Mouse (Mus musculus) forelimb bud, embryonic 11.5 days (tissue): ENCODE results near the gene Ppm1m.
"Not testable (repeated sequence)": the region's sequence is repeated elsewhere in the genome, so short reads cannot be mapped to it uniquely, and the experiment has no call there.

Experiments used
- DNase-seq: peaks from one replicate; pipeline ENCODE4 v3.0.0-alpha.2; 2012; ENCODE audit warnings: low read depth, low spot score

Ppm1m gene

DNA sequence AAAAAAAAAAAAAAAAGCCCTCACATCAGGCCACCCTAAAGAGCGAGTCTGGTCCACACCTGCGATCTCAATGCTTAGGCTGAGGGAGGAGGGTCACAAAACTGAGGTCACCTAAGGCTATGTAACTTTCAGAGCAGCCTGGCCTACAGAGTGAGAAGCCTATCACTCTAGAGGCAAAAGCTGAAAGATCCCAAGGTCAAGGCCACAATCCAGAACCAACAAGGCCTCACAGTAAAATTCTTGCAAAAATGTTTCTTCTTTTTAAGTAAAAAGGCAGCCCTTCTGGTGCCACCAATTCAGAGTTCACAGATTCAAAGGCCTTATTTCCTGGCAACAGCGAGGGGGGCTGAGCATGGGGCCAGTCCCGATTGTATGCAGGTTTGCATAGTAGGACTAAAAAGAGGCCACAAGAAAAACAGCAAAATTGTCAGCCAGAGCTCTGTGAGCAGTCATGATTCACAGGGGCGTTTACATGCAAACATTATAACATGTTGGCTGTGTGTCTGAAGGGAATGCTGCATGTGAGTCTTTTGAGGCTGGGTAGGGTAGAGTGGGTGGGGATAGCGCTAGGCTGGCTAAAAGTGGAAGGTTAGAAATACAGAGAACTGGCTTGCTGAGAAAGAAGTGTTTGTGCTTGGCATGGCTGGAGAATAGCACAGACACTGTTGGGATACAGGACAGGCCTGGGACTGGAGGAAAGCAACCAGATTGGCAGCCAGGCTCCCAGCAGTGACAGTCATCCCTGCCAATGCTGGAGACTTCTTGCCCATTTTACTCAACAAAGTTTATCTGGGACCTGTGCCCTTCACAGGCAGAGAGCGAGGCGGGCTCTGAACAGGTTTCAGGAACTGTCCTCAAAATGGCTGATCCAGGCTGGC, 5.4 kb downstream of the Ppm1m start:
- no peak for DNase-seq

DNA sequence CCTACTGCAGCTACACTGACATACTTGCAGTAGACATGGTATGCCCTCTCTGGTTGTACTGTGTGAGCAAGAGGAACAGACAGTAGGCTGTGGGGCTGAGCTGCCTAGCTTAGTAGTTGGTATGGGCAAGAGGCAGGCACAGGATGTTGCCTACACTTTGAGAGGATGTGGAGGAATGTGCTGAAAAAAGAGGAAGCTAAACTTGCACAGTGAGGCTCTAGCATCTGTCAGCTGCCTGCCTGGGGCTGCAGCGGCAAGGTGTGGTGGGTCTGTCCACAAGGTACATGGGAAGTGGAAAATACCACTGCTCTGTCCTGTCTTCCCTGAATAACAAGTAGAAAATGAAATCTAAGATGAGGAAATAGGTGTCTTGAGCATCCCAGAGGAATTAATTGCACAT, 6.5 kb downstream of the Ppm1m start:
- DNase-seq, result no peak

DNA sequence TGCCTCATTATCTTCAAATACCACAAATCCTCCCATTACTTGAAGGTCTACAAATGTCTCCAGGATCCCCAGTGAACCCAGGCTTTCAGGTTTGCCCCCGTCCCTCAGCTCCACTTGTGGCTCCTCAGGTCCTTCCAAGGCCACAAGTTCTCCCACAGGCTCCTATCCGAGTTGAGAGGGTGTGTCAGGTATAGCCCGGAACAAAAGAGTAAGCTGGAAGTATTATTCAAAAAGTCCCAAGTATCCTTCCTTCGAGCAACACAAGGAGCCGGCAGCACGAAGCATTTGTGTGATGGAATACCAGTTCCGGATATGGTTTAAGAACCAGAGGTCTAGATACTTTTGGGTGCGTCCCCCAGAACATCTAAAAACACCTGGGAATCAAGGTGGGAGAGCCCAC, 7.5 kb downstream of the Ppm1m start:
- DNase-seq, result no peak

DNA sequence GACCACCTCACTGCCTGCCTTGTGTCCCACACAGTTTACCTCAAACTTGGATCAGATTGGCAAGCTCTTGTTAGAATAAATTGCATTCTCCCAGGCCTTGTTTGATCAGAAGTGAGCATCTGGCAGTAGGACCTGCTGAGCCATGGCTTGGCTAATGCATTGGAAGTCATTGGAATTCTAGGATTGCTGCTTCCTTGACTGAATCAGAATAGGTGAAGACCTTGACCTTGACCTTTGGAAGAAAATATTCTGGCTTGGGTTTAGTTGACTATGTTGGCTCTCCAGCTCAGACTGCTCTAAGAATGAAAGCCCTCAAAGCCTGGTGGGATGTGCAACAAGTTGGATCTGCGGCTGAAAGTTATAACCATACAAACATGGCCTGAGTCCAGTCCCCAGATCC, 8.2 kb downstream of the Ppm1m start:
- DNase-seq, result no peak

DNA sequence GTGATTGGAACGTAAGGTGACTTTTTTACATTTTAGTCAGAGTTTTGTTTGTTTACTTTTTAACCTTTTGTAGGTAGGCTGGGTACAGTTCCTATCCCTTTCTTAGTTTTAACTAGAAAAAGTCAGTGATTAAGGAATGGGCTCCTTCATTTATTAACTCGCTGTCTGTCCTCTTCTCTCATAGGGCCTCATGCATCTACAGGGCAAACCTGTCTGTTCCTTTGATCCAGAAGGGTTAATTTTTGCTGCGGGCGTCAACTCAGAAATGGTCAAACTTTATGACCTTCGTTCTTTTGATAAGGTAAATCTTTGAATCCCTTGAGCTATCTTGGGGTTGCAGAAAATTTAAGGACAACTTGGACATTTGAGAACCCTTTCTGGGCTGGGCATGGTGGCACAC, 15.6 kb downstream of the Ppm1m start:
- no peak for DNase-seq

DNA sequence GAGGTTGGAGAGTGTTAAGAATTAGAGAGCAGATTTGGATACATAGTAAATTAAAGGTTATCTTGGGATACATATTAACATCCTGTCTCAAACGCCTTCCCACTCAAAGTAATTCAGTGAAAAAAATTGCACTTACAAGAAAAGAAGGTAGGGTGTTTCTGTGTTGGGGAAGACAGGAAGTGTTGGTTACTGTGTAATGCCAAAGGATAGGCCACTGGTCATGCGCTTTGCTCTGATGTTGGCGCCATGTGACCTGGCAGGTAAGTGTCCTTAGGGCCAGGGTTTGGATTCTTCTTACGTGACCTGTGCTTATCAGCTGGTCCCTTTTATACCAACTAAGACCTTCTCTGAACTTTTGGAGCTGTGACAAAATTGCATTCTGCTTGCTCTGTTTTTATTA, 17.4 kb downstream of the Ppm1m start:
- DNase-seq, result no peak

DNA sequence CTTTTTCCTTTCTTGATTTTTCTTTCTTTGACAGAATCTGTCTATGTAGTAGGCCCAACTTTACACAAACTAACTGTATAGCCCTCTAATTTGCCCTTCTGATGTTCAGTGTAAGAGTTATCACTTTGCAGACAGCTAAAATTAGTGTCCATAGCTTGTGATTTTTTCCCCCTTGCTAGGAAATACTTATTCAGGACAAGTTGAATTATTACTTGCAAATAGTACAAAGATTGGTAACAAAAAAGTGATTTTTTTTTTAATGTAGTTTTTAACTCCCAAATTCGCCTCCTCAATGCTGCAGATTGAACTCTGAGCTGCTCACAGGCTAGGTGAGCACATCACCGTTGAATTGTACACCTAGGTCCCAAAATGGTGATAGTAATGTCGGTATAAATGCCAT, 19.6 kb downstream of the Ppm1m start:
- no peak for DNase-seq

DNA sequence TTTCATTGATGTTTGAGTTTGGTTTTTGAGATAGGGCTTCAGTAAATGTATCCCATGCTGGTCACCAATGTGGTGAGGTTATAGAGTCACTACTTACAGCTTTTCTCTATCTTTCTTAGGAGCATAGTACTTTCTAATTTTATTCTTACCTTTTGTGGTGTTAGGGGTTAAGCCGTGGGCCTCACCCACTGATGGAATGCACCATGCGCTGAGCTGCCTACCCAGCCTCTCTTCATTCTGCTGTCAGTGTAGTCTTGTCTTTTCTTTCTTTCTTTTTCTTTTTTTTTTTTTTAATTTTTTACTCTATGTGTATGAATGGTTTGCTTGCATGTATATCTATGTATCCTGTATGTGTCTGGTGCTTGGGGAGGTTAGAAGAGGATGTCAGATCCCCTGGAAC, 20.1 kb downstream of the Ppm1m start:
- DNase-seq, result no peak

DNA sequence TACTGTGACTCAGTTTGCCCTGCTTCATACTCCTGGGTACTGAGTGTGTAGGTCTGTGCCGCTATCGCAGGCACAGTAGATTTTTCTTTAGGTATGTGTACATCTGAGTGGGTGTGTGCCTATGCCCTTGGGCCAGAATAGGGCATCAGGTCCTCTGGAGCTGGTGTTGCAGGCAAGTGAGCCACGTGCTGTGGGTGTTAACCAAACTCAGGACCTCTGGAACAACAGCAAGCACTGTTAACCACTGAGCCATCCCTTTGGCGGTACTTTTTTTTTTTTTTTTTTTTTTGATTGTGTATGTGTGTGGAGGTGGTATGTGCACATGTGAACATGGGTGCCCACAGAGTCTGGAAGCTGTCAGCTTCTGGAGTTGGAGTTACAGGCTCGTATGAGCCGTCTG, 21.7 kb downstream of the Ppm1m start:
- no peak for DNase-seq

DNA sequence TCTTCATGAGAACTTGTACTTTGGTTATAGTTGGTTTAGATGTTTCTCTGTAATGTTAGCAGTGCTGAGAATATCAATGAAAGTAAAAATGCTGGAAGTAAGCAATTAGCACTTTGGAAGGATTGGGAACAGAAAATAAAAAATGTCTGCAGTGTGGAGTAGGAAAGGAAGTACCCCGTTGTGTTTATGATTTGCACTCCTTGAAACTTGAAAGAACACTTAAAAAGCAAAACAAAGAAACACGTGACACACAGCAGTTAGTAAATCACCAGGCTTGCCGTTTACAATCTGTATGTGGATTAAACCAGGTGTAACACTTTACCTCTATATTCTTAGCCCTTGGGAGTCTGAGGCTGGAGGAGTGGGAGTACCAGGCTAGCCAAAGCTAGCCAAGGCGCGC, 22.8 kb downstream of the Ppm1m start:
- peak; percentile 62 for DNase-seq

DNA sequence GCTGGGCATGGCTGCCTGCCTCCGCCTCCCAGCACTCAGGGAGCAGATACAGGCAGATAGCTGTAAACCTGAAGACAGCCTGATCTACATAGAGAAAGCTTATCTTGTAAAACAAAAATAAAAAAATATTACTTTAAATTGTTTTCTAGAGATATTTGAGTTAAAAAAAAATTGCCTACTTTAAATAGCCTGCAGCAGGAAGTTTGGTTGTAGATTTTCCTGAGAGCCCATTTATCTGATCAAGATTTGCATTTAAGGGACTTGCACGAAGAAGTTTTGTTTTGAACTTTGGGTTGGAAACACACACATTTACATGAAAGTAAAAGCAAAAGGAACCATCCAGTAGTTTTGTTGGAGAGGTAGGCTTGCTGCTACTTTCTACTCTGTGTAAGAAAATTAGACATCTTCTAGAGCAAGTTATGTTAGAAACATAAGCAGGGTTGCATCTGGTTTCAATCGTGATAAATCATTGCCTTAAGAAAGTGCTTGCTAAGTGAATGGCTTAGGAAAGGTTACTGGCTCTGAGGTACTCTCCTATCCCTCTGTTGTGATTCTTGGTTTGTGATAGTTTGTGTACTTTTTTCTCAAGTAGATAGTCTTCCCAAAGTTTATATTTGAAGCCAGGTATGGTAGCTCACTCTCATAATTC, 23.9 kb downstream of the Ppm1m start:
- no peak for DNase-seq

DNA sequence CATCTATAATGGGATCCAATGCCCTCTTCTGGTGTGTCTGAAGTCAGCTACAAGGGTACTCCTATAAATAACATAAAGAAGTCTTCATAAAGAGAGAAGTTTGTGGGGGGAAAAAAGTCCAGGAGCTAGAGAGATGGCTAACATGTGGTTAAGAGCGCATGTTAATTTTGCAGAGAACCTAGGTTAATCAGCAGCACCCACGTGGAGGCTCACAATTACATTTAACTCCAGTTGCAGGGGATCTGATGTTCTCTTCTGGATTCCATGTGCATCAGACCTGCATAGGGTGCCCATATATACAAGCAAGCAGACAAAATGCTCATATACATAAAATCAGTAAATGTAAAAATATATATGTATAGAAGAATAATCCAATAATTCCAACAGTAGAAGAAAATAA, 26.2 kb downstream of the Ppm1m start:
- no peak for DNase-seq

DNA sequence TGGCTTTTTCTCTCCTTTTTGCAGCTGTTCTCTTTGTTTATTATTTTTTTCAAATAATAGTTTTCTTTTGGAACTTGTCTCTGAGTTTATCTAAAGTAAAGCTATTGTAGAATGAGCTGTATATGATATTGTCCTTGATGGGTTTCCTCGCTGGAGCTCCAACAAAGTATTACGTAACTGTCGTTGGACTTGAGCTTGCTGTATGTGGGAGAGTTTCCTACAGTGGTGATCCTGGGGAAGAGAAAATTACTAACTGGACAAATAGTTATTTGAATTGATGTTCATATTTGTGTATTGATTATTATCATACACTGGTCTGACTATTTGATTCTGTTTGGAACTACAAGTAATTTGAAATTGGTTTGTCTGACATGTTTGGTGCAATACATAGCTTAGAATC, 27.0 kb downstream of the Ppm1m start:
- no peak for DNase-seq

DNA sequence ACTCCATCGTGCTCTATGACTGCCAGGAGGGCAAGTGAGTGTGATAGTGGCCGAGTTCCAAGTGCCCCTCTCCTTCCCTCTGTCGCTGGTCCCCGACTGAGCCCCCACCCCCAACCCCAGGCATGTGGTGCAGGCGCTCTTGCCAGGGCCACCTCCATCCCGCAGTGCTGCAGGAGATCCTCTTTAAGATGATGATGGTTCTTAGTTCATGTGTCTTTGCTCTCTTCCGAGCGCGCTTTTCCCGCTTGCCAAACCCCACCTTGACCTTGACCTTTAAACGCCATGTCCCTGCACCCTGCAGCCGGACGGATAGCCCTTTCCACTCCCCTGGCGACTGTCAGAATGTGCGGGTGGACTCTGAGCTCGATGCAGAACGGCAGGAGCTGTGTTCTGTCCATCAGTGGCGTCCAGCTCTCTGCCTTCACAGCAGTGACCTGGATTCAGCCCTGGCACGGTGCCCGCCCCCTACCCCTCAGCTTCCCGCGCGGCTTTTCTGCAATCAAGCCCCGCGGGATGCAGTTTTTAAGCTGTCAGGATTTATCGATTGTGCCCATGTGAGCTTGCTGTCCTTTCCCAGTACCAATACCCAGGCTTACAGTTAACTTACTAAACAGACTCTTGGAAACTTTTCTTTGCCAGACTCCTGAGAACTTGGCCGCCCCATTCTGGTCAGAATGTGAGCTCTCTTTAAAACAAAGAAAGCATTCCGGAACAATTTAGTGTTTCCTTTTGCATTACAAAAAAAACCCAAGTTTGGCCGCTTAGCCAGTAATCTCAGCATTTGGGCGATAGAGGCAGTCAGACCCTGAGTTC, 28.0 kb downstream of the Ppm1m start:
- peak; percentile 42 for DNase-seq

DNA sequence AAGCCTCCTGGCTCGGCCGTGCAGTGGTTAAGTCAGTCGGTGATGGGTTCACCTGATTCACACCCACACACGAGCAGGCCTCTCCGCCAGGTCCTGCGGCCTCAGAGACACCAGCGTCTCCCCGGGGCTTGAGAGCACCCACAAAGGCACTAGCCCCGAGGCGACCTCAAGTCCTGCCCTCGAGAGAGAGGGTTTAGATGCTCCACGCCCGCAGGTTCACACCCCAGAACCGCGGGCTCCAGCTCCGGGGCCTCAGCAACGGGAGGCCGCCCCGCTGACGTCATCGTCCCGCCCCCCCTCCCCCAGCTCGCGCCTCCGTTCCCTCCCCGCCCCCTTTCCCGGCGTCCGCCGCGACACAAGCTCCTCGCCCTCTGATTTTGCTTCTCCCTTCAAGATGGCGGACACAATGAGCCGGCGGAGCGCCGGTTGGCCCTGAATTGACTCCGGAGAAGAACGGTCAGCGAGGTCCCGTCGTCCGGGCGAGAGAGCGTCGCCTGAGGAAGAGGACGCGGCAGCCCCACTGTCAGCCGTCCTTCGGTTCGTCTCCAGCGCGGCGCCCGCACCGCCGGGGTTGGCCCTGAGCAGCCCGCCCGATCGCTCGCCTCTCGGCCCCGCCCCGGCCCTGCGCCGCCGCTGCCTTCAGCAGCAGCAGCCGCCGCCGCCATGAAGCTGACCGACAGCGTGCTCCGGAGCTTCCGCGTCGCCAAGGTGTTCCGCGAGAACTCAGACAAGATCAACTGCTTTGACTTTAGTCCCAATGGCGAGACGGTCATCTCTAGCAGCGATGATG, 28.8 kb downstream of the Ppm1m start, which contains the start of gene Wdr82:
Gene Wdr82, plus strand, starts transcription at position 373 of the 790 bp plus-strand sequence.
- peak; percentile 88 for DNase-seq

DNA sequence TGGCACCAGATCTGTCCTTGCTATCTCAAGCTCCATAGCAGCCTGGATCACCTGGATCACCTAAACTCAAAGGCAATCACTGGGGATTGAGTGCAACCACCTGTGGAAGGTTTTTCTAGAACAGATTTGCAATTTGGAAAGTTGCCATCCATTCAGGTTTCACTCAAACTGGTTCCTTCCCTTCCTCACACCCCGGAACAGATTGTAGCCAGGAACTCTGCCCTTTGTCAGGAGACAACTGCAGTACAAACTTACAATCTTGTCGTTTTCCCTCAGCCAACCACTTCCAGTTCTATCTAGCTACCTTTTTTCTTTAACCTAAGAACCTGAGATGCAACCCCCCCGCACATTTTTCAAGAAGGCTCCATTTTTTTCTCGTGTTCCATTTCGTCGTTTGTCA, 29.6 kb downstream of the Ppm1m start:
- no peak for DNase-seq

DNA sequence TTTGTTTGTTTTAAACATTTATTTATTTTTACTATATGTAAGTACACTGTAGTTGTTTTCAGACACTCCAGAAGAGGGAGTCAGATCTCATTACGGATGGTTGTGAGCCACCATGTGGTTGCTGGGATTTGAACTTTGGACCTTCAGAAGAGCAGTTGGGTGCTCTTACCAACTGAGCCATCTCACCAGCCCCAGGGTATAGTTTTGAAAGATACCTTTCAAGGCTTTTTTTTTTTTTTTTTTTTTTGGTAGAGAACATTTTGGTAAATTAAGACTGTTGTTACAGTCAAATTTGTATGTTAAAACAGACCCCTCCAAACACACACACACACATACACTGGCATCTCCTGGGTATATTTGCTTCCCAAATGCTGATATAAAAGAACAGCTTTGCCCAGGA, 30.5 kb downstream of the Ppm1m start:
- DNase-seq, result not testable (repeated sequence)

DNA sequence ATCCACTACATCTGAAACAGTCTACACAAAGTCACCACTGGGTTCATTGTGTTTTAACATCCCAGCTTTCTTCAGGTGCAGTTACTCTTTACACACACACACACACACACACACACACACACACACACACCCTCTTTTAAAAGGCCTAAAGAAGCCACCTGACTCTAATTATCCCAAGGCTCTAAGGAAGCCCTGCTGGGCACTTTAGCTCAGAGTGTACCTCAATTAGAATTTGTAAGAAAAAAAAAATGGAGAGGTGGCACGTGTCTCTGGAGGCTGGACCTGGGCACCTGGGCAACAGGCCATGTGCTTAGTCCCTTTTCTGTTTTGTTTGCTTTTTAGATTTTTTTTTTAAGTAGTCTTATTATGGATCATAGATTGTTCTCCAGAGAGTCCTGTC, 31.8 kb downstream of the Ppm1m start:
- DNase-seq, result peak; percentile 68

DNA sequence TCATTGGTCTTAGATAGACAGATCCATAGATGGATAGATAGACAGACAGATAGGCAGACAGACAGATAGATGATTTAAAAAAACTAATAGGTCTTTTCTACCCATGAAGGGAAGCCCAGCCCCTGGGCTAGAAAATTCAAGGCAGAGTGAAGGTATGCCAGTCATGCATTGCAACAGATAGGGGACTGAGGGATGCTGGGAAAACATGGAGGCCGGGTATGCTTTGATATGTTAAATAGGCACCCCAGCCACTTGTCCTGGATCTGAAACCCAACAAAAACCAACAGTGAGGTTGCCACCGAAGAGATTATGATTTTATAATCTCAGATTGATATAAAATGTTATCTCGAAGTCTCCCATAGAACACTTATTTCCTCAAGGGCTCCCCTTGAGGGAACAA, 32.3 kb downstream of the Ppm1m start:
- no peak for DNase-seq

DNA sequence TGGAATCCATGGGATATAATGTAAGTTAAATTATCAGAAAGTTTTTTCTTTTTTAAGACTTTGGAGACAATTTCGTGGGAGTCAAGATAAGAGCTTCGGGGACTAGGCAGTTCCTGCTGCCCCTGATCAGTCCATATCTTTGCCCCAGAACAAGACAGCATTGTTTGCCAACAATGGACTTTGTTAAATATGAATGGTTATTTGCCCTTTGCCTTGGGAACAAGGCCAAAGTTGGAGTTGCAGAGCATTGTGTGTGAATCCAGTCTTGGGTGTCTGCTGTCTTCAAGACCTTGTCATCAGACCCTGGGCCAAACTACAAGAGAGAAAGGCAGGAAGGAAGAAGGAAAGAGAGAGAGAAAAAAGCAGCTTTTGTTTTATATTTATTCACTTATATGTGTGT, 32.8 kb downstream of the Ppm1m start:
- DNase-seq, result no peak

DNA sequence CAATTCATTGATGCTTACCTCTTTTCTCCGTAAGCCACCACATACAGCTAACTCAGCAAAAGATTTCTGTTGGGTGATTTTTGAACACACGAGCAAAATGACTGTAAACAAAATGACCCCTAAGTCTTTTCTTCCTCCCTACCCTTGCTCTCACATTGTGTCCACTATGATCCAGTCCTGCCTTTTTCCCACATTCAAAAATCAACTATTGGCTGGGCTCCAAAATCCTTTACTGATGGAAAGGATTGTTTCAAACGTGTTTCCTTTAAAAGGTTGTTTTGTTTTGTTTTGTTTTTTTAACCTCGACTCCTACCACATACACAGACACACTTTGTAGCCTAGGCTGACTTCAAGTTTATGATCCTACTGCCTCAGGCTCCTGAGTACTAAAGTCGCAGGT, 39.1 kb downstream of the Ppm1m start:
- DNase-seq, result no peak
